Mouse (Mus musculus) adrenal gland, postnatal 0 days (tissue): Measurements from ENCODE around the gene Zfp950. TPM values are rescaled to one million over a fixed set of nuclear protein-coding genes. Genes with fewer than 3 reads are reported as not detected.

Experiments used
- polyA plus RNA-seq: library from polyadenylated mRNA; unstranded; fragments of >200 nt; fragmentation: Nextera tagmentation; extraction: Ambion mirVana; gene quantifications from 2 replicates; pipeline ENCODE4 v1.2.1, GENCODE M21; 2015

Zfp950 gene
- 76.5 and 143 TPM in 2 replicates for polyA plus RNA-seq

GRCm38 (mm10) chr19:61140342-61141206 lies at the start of gene Zfp950:
TSS of gene Zfp950 (minus strand) at chr19:61140840.

GRCm38 (mm10) chr19:61183590-61183989 lies 43.0 kb upstream of the Zfp950 start, which contains the start of gene Gm6020:
TSS of gene Gm6020 (plus strand) at chr19:61183890.

GRCm38 (mm10) chr19:61175756-61176324 lies 35.2 kb upstream of the Zfp950 start, which contains the start of gene Gm7102:
TSS of gene Gm7102 (minus strand) at chr19:61176309.

Other genes starting within 250 kb of the Zfp950 start
- gene Gm7102, start 35.5 kb upstream of the Zfp950 start, polyA plus RNA-seq, result 0.08 and 0.12 TPM in 2 replicates
- not detected in 2 replicates for gene Gm6020, start 43.0 kb upstream of the Zfp950 start, polyA plus RNA-seq
- gene Csf2ra, start 87.6 kb upstream of the Zfp950 start, polyA plus RNA-seq, result 25.5 and 33.1 TPM in 2 replicates
- not detected in 2 replicates for gene Gm21060, start 156.2 kb upstream of the Zfp950 start, polyA plus RNA-seq